Mouse (Mus musculus): ENCODE data around the gene Galnt17. TPM values are rescaled to one million over a fixed set of nuclear protein-coding genes. Genes with fewer than 3 reads are reported as not detected.
A peak's percentile ranks its signal among the peaks of the same experiment; 100 is the strongest.

Gene Galnt17
- total RNA-seq, 2 experiments from 2014 or later: 29.6 to 30.7 TPM

DNA sequence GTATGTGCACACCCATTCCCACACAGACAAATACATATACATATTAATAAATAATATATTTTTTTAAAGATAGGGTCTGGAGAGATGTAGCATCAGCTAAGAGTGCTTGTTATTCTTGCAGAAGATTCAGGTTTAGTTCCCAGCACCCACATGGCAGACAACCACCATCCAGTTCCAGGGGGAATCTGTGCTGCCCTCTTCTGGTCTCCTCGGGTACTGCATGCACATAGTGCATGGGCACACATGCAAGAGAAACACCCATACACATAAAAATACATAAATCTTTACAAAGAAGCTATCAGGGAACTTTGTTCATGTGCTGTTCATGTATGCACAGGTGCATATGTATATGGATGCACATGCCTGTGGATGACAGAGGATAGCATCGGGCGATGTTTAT is 412.3 kb downstream of the Galnt17 start:
- intact Hi-C loops (cut with DNase I): no loop called here
- no peak for DNase-seq (ENCODE audit: extremely low spot score in 1 of 2, low spot score in 2 of 2)

GRCm38 (mm10) chr5:130891735-130892134 is 416.6 kb downstream of the Galnt17 start:
- no peak for DNase-seq (ENCODE audit: extremely low spot score in 1 of 2, low spot score in 2 of 2)
- intact Hi-C loops (cut with DNase I): no loop called here

GRCm38 (mm10) chr5:130880331-130880730 is 428.0 kb downstream of the Galnt17 start:
- DNase-seq (ENCODE audit: extremely low spot score in 1 of 2, low spot score in 2 of 2): no peak
- intact Hi-C loops (cut with DNase I): no loop called here

- no peak for DNase-seq (ENCODE audit: extremely low spot score in 1 of 2, low spot score in 2 of 2)
- intact Hi-C loops (cut with DNase I): no loop called here
Measured at GRCm38 (mm10) chr5:130875391-130875790, 432.9 kb downstream of the Galnt17 start.

- intact Hi-C loops (cut with DNase I): no loop called here
- no peak for DNase-seq (ENCODE audit: extremely low spot score in 1 of 2, low spot score in 2 of 2)
Measured at GRCm38 (mm10) chr5:130871086-130871485, 437.2 kb downstream of the Galnt17 start.

GRCm38 (mm10) chr5:130869869-130870268 is 438.4 kb downstream of the Galnt17 start:
- DNase-seq (ENCODE audit: extremely low spot score in 1 of 2, low spot score in 2 of 2): no peak
- intact Hi-C loops (cut with DNase I): loop anchor here (10.0 kb wide), 1 partner anchor 135 kb away; no protein-coding TSS in a partner anchor

DNA sequence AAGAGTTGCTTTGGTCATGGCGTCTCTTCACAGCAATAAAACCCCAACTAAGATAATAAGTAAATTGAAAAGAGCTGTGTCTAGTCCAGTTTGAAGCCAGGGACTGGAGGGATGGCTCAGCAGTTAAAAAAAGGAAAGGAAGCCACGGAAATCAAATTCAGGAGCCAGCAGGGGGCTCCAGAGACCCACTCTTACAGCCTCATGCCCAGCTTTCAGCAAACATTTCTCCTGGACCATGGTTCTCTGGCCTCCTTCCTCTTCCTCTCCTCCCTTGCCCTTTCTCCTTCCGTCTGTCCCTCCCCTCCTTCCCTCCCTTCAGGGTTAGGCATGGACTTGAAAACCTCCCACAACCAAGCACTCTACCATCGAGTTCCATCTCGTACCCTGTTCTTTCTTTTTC is 446.0 kb downstream of the Galnt17 start:
- intact Hi-C loops (cut with DNase I): loop anchor here (1.0 to 10.0 kb wide), 3 partner anchors 142 to 568 kb away; partner anchors contain the start of gene Galnt17
- DNase-seq (ENCODE audit: extremely low spot score in 1 of 2, low spot score in 2 of 2): peak; percentile 50 to 52

DNA sequence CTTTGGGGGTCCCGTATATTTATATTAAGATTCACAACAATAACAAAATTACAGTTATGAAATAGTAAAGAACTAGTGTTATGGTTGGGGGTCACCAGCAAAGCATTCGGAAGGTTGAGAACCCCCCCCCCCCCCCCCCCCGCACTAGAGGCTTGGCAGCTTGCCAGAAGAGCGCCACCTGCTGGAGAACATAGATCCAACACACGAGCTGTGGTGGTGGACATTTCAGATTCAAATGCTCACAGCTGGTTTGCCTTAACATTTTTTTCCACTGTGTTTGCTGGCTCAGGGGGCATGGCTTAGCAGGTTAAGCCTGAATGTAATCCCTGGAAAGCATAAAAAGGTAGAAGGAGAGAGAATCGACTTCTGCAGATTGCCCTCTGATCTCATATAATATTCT is 448.6 kb downstream of the Galnt17 start:
- intact Hi-C loops (cut with DNase I): loop anchor here (5.0 to 10.0 kb wide), 2 partner anchors 145 to 448 kb away; partner anchors contain the start of gene Galnt17
- DNase-seq (ENCODE audit: extremely low spot score in 1 of 2, low spot score in 2 of 2): no peak

GRCm38 (mm10) chr5:130858706-130859105 is 449.6 kb downstream of the Galnt17 start:
- DNase-seq (ENCODE audit: extremely low spot score in 1 of 2, low spot score in 2 of 2): no peak
- intact Hi-C loops (cut with DNase I): no loop called here

DNA sequence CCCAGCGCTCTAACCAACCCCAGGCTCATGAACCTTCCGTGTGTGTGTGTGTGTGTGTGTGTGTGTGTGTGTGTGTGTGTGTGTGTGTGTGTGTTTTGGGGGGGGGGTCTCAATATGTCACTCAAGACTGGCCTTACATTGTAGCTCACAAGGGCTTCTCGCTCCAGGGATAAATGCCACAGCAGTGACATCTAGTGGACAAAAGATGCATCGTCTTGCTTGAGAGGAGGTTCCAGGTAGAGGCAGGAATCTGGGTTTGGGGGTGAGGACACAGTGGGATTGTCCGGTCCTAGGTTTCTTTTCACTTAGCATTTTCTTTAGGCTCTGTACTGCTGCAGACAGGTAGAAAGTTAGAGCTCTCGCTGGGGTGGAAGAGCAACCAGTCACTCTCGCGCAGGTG is 450.1 kb downstream of the Galnt17 start:
- DNase-seq (ENCODE audit: extremely low spot score in 1 of 2, low spot score in 2 of 2): peak in 1 of 2 experiments; percentile 24
- intact Hi-C loops (cut with DNase I): no loop called here

- intact Hi-C loops (cut with DNase I): loop anchor here (5.0 kb wide), 2 partner anchors 407 to 447 kb away; no protein-coding TSS in a partner anchor
- DNase-seq (ENCODE audit: extremely low spot score in 1 of 2, low spot score in 2 of 2): no peak
Measured at GRCm38 (mm10) chr5:130854430-130854829, 453.9 kb downstream of the Galnt17 start.

GRCm38 (mm10) chr5:130853371-130853770 is 454.9 kb downstream of the Galnt17 start:
- peak; percentile 85 to 87 for DNase-seq (ENCODE audit: extremely low spot score in 1 of 2, low spot score in 2 of 2)
- intact Hi-C loops (cut with DNase I): loop anchor here (2.0 to 5.0 kb wide), 3 partner anchors 406 to 587 kb away; no protein-coding TSS in a partner anchor

- DNase-seq (ENCODE audit: extremely low spot score in 1 of 2, low spot score in 2 of 2): no peak
- intact Hi-C loops (cut with DNase I): loop anchor here (2.0 to 5.0 kb wide), 3 partner anchors 405 to 585 kb away; no protein-coding TSS in a partner anchor
Measured at GRCm38 (mm10) chr5:130852182-130852581, 456.1 kb downstream of the Galnt17 start.

DNA sequence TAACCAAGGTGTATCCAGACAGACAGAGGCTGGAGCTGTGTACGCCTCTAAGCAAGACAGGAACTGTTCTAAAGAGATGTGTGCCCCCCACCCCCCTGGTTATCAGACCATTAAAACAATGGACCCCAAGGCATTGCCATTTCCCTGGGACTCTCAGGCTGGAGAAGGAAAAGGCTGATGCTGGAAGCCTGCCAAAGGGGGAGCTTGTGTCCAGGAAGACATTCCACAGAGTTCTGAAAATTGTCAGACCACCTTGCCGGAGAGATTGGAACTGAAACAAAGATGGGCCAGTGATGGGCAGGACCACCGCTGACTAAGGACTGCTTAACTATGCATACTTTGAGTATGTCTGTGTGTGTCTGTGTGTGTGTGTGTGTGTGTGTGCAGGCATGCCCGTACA is 458.7 kb downstream of the Galnt17 start:
- DNase-seq (ENCODE audit: extremely low spot score in 1 of 2, low spot score in 2 of 2): no peak
- intact Hi-C loops (cut with DNase I): loop anchor here (5.0 kb wide), 2 partner anchors 402 to 442 kb away; no protein-coding TSS in a partner anchor

DNA sequence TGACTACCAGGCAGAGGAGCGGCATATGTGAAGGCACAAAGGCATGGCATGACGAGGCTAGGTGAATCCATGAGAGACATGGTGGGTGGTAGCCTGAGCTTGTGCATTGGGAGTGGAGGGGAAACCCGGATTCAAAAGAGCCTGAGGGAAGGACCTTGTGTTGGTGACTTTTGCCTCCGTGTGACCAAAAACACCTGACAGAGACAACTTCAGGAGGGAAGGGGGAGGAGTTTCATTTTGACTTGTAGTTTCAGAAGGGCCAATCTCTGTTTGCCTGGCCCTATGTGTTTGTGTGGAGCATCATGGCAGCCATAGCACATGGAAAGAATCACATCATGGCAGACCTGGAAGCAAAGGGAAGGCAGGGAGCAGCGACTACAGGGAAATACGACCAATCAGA is 459.7 kb downstream of the Galnt17 start:
- intact Hi-C loops (cut with DNase I): no loop called here

GRCm38 (mm10) chr5:130825797-130826196 is 482.5 kb downstream of the Galnt17 start:
- no peak for DNase-seq (ENCODE audit: extremely low spot score in 1 of 2, low spot score in 2 of 2)
- intact Hi-C loops (cut with DNase I): no loop called here

More for the DNA sequence above, 459.7 kb downstream of the Galnt17 start:
- DNase-seq (ENCODE audit: extremely low spot score in 1 of 2, low spot score in 2 of 2): no peak

All from left cerebral cortex, postnatal 10 days (tissue).